Mouse (Mus musculus) embryonic facial prominence, embryonic 10.5 days (tissue): ENCODE results near the gene Cpsf3. TPM values are rescaled to one million over a fixed set of nuclear protein-coding genes. Genes with fewer than 3 reads are reported as not detected.

Experiments used
- DNase-seq: peaks from one replicate; pipeline ENCODE4 v3.0.0-alpha.2; 2017; ENCODE audit warnings: low spot score
- H3K27ac ChIP-seq: fragments of 300-500 bp; sonication (generic); replicated peaks from 2 replicates; pipeline ENCODE4 v1.5.1; 2016; ENCODE audit warnings: mild to moderate bottlenecking
- H3K27me3 ChIP-seq: fragments of 300-500 bp; sonication (generic); replicated peaks from 2 replicates; pipeline ENCODE4 v1.6.1; 2016; ENCODE audit warnings: low read depth, mild to moderate bottlenecking; ENCODE audit not compliant: poor library complexity, severe bottlenecking
- H3K36me3 ChIP-seq: fragments of 300-500 bp; sonication (generic); replicated peaks from 2 replicates; pipeline ENCODE4 v1.6.1; 2016; ENCODE audit warnings: mild to moderate bottlenecking, moderate library complexity
- H3K4me1 ChIP-seq: fragments of 300-500 bp; sonication (generic); 2 replicates; pipeline ENCODE4 v1.6.1; 2016
- H3K4me3 ChIP-seq: fragments of 300-500 bp; sonication (generic); 2 replicates; pipeline ENCODE4 v1.5.1; 2016; ENCODE audit warnings: mild to moderate bottlenecking, moderate library complexity
- H3K9me3 ChIP-seq: fragments of 300-500 bp; sonication (generic); 2 replicates; pipeline ENCODE4 v1.6.1; 2016; ENCODE audit warnings: mild to moderate bottlenecking
- WGBS: fragments of 180-500 bp; shearing (Covaris S2); methylation state at CpG from one replicate; pipeline ENCODE4 v1.1.7; 2016; 5-methylcytosine and 5-hydroxymethylcytosine counted together
- polyA plus RNA-seq: library from polyadenylated mRNA; unstranded; fragments of >200 nt; fragmentation: Nextera tagmentation; extraction: Ambion mirVana; gene quantifications from 2 replicates; pipeline ENCODE4 v1.2.1, GENCODE M21; 2016

Gene Cpsf3
- polyA plus RNA-seq, 1 experiment from 2014 or later: 130 TPM

- H3K4me3 ChIP-seq: no peak overlapping the region
- no peak overlapping the region for H3K27ac ChIP-seq
- no peaks in the 10 kb centered on the region for H3K27me3 ChIP-seq
- no peak for DNase-seq
- H3K36me3 ChIP-seq: peaks cover 27% of the 10 kb centered on the region
- H3K9me3 ChIP-seq: no peaks in the 10 kb centered on the region
- 93% methylated on average over 3 of the region's 3 CpGs for WGBS
- H3K4me1 ChIP-seq: no peaks in the 10 kb centered on the region
These were observed 78.0 kb downstream of the Cpsf3 start for GRCm38 (mm10) chr12:21363195-21363594.

Other genes starting within 250 kb of the Cpsf3 start
- 37.8 and 45.6 TPM in 2 replicates for gene Itgb1bp1, start 893 bp downstream of the Cpsf3 start, polyA plus RNA-seq
- gene Iah1, start 31.0 kb downstream of the Cpsf3 start, polyA plus RNA-seq: 43.0 and 46.1 TPM in 2 replicates
- gene Adam17, start 88.2 kb downstream of the Cpsf3 start, polyA plus RNA-seq: 42.3 and 43.1 TPM in 2 replicates
- 1,000 and 1,033 TPM in 2 replicates for gene Ywhaq, start 132.2 kb downstream of the Cpsf3 start, polyA plus RNA-seq